Mouse (Mus musculus) cerebellum, adult 11 months (tissue): Measurements from ENCODE around the gene Sh3rf3.
A peak's percentile ranks its signal among the peaks of the same experiment; 100 is the strongest.
"Not testable (repeated sequence)": the region's sequence is repeated elsewhere in the genome, so short reads cannot be mapped to it uniquely, and the experiment has no call there.

Source experiments
- DNase-seq: peaks from one replicate; pipeline ENCODE4 v3.0.0; 2022

Gene Sh3rf3

DNA sequence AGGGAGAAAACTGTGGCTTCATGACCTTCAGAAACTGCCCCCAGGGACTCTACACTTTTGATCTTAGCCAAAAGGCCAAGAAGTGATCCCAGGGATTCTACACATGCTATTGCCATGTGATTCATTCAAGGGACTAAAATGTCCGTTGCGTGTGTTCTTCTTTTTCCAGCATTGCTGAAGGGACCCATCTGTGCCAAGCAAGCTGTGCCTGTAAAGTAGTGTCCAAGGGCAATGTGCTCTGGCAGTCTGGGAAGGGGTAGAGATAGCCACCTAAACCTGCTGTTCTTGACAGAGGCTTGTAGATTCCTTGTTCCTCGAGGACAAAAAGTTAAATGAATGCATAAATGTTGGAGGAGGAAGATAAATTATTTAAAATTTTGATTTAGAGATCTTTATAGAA lies 178.5 kb downstream of the Sh3rf3 start:
- DNase-seq, result no peak

DNA sequence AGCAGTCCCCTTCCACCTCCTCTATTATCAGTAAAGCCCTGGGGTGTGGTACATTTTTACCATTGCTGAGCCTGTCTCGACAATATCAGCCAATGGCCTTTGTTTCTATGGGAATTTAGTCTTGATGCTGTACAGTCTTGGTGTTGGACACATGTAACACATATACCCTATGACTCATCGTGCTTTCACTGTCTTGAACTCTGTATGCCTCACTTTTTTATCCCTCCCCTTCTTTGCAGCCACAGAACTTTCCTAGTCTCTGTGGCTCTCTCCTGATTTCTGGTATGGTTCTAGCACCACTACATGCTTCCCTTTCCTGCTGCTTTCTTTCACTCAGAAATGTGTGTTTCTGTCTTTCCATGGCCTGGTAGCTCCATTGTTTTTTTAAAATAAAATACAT lies 181.6 kb downstream of the Sh3rf3 start:
- DNase-seq, result no peak

DNA sequence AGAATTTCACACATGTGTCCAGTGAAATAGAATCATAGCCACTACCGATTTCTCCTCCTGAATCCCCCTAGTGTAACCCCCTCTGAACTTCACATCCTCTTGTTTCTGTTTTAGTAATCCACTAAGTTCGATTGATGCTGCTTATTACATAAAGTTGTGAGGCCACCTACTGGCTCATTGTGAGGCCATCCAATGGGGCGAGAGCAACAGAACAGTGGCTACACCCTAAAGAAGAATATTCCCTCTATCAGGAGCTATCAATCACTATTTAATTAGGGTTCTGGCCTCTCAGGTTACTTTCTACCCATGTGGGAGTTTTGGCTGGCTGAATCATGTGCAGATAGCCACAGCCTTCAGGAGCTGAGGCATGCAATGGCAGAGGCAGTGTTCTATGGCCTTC lies 182.0 kb downstream of the Sh3rf3 start:
- DNase-seq, result no peak

DNA sequence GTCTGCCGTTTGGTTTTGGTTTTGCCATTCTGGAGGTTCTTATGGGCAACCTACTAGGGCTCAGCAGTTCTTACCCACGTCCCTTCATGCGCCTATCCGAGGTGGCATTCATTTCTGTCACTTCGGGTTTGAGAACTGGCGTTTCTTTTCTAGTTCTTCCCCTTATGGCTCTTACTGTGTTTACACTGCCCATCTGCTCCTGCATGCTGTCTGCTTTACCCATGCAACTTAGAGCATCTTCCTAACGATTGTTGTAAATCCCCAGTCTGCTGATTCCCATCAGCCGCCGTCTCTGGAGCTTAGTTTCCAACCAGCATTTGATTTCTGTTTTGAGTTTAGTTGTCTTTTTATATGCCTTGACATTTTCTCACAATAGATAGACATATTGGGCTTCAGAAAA lies 189.2 kb downstream of the Sh3rf3 start:
- DNase-seq, result no peak

DNA sequence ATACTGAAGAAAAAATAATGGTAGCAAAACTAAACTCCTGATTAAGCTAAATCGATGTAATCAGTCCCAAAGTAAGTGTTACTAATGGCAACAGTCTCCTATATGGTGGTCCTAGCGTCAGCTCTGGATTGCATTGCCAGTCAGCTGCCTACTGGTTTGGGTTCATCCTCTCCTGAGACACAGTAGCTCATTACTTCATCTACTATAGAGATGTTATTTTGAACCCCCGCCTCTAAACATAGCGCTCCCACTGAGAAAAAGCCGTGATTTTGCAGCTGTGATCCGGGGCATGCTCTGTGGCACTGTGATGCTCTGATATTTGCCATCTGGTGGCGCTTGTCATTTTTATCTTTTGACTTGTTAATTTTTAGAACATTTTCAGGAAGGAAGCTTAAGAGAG lies 198.3 kb downstream of the Sh3rf3 start:
- no peak for DNase-seq

DNA sequence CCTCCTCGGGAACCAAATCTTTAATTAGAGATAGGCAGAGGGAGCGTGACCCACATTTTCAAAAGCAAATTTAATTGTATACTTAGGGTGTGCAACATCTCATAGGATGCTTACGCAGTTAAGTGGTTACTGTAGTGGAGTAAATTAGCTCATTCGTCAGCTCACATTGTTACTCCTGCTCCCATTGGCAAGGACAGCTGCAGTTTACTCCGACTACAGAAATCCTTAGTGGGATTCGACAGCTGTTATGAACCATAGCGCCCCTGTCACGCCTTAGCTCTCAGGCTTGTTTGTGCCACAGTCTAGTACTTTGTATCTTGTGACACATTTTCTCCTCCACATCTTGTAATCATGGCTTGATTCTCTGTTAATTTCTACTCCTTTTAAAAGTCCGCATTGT lies 200.5 kb downstream of the Sh3rf3 start:
- no peak for DNase-seq

DNA sequence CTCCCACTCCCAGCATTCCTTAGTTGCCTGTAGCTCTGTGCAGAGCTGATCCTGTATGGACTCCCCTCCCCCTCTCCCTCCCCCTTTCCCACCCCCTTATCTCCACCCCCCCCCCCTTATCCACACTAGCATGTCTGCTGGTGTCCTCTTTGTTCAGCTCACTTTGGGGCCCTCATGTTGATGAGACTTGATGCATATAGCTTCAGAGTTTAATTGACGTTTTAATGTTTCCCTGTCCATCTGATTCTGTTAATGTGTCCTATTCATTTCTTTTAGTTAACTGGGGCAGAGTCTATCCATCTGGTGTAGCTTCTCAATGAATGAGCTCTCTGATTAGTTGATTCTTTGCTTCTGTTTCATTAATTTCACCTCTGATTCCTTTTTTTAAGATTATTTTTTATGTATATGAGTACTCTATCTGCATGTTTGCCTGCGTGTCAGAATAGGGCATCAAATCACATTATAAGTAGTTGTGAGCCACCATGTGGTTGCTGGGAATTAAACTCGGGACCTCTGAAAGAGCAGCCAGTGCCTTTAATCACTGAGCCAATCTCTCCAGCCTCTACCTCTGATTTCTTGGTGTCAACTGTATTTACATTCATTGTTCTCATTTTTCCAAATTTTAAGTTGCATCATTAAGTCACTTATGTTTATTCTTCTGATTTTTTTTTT lies 206.3 kb downstream of the Sh3rf3 start:
- no peak for DNase-seq

DNA sequence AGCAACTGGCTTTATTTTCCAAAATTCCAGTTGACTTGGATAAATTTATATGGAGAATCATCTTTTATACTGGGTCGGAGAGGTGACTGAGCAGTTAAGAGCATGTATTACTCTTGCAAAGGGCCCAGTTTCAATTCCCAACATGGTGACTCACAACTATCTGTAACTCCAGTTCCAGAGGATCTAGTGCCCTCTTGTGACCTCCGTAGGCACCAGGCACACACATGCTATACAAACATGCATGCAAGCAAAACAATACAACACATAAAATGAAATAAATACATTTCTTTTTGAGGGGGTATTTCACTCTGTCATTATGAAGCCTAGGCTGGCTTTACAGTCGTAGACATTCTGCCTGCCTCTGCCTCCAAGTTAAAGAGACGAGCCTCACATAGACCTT lies 237.3 kb downstream of the Sh3rf3 start:
- no peak for DNase-seq

DNA sequence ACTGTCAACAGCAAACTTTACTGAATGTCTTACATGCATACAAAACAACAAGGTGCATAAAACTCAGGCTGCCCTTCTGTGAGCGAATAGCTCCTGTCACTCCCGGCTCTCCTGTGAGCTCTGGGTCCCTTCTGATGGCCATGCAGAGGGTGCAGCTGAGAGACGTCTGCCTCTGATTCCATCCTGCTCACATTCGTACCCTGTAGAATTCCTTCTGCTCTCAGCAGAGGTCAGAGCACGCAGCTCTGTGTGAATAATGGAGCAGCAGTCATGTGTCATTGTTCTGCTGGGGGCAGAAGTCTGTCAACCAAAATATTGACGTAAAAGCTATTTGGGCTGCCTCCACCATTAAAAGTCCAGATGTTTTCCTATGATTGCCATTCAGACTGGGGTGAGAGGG lies 243.1 kb downstream of the Sh3rf3 start:
- no peak for DNase-seq

DNA sequence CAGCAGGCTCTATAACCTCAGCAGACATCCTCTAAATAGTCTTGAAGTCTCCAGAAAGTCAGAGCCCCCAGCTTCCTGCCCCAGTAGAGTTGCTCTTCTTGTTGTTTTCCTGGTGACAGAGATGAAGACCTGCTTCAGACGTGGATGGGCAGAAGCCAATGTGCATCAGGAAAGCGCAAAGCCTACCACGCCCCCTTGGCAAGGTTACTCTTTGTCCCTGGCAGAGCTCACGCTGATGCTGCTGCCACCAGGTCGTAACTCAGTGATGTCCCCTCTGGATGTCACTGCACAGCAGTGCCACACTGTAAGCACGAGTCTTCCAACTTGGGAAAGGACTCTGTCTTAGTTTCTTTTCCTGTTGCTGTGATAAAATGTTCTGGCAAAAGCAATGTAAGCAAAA lies 253.6 kb downstream of the Sh3rf3 start:
- DNase-seq, result no peak

DNA sequence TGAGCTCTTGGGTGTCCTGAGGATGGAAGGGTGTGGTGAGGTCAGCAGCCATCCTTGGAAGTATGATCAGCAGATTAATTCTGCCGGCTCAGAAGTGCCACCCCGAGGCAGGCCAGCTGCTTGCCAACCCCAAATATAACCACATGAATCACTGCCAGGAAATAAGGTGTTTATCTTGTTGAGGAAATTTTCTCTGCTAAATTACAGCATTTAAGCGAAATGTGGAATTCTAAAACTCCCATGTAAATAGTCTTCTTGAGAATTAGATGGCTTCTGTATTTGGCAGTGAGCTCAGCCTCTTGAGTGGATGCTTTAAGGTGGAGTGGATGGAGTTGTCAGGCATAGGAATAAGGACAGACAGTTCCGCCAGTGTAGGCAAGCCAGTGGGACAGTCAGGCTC lies 259.7 kb downstream of the Sh3rf3 start:
- DNase-seq, result no peak

DNA sequence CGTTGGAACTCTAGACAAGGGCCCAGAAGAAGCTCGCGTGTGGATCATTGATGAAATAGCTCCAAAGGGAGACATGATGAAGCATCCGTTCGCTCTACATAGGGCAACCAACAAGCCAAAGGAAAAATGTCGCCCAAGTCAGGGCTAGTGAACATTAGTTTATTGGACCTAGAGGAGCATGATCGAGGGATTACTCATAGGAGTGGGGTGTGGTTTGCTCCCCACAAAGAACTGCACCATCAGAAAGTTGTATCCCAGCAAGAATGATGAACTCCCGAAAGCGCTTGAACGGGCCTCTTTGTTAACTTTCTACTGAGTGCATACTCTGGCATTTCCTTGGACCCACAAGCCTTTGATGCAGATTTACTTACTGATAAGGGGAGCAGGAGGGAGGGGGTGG lies 263.5 kb downstream of the Sh3rf3 start:
- DNase-seq, result no peak

DNA sequence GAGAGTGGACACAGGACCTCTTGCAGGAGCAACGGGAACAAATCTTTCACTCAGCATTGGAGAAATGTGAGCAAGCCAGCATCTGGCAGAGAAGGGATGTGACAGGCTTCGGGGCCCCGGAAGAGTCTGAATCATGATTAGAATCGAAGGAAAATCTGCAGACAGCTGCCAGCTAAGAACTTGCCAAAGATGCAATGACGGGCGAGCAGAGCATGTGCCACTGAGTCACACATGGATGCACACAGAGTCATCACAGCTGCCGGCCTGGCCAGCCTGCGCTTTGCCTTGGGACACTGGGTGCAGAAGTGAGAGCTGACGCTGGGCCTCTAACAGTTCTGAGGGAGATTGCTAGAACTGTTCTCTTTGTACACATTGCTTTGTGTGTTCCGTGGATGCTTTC lies 264.8 kb downstream of the Sh3rf3 start:
- DNase-seq, result no peak

DNA sequence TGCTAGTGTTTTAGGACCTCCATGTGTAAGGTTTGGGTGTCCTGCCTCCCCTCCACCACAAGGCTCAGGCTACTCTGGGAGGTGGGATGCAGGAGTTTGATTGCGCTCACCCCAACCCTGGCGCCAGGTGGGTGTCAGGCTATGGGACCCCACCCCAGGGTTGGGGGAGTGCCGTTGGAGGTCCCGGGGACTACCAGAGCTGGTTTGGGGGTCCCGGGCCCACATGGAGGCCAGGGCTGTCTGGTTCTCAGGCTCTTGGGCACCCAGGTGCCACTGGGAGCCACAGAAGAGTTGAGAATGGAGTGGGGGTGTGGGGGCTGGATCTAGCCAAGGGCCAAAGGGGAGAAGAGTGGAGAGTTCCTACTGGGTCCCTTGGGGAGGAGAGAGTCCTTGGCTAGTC lies 272.4 kb downstream of the Sh3rf3 start:
- DNase-seq, result no peak

DNA sequence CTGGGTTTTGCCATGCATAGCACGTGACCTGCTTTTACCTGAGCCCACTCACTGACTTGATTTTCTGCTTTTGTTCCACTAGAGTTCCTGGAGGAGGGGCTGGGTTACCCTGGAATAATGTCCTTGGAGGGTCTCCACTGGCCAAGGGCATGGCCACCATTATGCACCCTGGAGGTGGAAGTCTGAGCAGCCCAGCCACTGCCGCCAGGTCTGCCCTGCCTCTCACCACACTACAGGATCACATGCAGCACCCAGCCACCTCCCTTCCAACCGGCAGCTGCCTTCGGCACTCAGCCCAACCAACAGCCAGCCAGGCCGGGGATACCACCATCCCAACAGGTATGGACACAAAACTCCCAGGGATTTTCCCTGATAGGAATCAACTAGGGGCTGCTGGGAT lies 273.4 kb downstream of the Sh3rf3 start:
- DNase-seq, result no peak

DNA sequence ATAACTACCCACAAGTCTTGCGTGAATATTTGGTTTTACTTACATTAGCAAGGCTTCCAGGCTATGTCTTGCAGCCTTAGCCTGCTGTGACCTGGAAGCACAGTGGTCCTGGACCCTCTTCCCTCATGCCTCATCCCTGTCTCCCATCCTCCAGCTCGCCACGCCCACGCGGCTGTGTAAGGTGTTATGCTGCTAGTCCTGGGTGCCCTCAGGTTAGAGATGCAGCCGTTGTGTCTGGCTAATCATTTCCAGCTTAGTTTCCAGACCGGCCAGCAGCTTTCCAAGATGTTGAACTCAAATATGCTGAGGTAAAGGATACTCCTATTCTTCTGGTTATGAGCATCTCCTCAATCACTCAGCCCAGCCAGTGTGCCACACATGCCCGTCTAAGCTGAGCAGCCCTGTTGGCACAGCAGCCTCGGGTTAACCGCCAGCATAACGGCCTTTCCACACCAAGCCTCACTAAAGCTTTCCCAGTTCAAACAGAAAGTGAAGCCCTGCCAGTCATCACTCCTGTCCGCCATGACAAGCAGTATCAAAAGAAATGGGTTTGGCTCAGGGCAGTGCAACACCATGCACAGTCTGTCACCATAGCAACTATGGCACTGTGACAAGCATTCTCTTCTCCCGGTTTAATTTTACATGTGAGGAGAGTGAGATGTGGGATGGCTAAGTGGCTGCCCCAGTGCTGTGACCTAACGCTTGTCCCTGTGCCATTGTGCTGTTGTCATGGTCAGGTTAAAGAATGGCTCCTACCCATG lies 276.9 kb downstream of the Sh3rf3 start:
- no peak for DNase-seq

DNA sequence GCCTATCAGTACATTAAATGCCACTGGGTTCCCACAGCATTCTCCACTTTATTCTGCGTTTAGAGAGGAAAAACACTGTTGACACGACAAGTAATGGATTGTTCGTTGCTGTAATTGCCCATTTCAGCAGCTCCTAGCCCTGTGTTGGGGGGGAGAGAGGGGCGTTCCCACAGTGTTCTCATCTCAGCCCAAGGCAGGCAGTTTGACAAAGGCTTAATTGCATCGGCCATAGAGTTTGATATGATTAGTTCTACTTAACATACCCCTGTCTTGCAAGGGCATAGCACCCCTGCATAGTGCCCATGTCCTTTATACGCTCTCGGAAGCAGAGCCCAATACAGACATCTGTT lies 277.4 kb downstream of the Sh3rf3 start:
- DNase-seq, result no peak

DNA sequence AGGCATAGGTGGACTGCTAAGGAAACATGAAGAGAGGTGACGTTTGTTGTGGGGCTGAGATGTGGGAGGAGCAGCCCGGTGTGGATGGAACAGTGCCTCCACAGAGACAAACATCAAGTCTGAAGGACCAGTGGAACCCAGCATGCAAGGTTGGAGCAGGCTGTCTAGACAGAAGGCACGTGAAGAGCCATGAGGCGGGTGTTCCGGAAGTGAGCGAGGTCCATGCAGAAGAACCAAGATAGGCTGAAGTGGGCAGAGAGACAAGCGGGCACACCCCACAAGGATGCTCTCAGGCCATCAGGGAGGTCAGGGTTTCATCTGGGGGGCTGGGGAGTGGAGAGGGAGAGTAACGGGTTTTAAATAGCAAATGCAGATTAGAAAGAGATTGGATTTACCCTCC lies 278.4 kb downstream of the Sh3rf3 start:
- DNase-seq, result no peak

DNA sequence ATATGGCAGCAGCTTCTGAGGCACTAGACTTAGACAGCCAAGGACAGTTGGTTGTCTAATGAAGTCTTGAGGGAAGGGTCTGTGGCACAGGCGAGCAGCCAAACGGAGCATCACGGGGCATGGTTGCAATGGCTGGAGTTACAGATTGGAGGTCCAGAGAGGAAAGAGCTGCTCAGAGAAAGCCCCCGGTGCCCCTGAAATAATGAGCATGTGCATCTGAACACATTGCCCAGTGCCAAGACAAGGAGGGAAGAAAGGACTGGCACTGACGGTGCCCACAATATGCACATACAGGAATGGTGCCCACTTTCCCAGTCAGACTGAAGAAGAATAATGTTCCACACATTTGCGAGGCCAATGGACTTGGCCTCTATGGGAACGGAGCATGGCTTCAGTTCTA lies 278.8 kb downstream of the Sh3rf3 start:
- DNase-seq, result no peak

DNA sequence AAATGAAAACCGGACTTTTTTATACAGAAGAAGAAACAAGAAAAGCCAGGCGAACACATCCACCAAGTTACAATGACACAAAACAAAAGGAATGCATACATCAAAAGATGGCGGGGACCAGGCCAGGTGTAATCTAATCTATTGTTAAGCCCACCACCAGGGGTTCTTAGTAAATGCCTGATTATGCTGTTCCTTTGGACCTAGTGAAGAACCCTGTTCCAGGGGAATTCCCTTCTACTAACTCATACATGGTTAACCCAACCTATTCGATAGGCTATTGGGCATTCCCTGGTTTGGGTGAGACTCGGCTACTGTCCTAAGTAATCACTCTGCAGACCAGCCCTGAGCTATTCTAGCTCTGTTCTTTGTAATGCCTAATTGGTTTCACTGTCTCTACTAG lies 289.9 kb downstream of the Sh3rf3 start:
- not testable (repeated sequence) for DNase-seq

DNA sequence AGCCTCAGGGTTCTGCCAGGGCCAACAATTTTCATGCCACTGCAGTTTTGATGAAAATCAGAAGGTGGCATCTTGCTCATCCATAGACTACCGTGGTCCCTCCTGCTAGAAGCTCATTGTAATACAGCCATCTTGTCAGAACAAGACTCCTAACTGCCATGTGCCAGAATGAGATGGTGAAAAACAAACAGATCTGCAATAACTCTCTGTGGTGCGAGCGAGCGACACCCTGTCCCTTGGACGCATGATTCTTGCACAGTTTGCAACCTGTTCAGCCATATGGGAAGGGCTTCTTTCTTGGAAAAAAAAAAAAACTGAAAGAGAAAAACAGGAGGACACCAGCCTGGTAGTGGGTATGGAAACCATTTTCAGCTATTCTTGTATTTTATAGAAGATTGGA lies 291.5 kb downstream of the Sh3rf3 start:
- DNase-seq, result no peak

DNA sequence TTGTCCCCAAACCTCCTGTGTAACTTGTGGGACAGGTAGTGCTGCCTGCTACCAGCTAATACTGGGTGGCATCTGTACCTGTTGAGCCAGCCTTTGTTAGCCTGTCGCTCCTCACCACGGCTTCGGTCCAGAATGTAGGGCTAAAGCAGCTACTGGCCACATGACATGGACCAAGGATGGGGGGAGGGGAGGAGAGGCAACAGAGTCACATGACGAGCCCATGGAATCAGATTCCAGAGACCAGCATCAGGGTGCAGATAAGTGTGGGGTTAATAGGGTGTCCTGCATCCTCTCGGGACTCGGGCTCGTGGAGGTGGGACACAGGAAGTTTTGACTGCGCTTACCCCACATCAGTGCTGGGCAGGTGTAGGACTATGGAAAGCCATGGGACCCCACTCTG lies 292.7 kb downstream of the Sh3rf3 start:
- no peak for DNase-seq

DNA sequence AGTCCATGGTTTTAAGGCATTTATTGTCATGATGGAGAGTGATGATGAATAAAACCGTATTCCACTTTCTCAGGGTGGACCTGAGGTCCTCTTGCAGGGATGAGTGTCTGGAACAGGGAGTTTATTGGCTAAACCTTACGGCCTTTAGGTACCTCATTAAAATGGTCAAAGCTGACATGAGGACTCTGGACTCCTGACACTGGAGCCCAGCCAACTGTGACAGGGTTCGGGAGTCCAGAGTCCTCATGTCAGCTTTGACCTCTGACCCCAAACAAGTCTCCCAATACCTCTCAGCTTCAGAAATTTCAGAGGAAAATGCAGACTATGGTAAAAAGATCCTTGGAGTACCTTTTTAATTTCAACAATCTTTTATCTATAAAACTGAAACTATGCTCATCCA lies 293.5 kb downstream of the Sh3rf3 start:
- DNase-seq, result no peak

DNA sequence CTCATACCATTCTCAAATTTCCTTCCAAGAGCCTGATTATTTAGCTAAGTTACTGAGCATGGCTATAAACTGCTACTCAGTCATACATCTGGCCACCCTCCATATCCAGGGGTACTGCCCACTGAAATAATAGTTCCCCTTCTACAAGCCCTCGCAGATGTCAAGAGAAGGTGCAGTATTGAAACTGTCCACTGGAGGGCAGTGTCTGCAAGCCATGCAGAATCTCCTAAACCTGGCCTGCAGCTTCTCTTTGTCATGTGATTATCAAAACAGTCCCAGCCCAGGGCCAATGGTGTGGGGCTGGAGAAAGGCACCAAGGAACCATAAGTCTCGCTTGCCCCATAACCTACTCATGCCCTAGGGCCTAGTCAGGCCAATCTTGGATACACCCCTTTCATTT lies 295.9 kb downstream of the Sh3rf3 start:
- DNase-seq, result peak; percentile 17

DNA sequence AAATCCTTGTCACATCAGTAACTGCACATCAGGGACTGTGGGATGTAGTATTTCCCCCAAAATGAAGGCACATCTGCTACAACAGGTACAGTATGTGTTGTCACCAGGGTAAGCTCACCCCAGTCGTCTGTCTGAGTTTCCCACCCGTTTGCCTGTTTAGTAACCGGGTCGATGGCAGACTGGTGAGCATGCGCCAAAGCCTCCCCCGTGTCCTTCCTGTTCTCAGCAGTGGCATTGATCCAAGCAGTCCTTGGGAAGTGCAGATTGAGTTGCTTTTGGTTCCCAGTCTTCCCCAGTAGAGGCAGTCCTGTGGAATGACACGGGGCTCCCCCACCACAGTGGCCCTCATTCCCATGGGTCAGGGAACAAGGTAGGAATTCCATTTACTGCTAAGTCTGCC lies 297.2 kb downstream of the Sh3rf3 start:
- DNase-seq, result no peak
